In the genomic region with DNA sequence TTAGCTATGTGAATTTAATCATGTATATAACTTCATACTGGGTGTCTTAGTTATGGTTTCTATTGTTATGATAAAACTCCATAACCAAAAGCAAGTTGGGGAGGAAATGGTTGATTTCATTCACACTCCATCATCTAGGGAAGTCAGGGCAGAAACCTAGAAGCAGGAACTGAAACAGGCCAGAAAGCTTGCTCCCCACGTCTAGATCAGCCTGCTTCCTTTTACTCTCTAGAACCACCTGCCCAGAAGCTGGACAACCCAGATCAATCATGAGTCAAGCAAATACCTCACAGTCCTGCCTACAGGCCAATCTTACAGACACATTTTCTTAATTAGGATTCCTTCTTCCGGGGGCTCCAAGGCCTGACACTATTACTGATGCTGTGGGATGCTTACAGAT, we compare ENCODE assay signal across 19 mouse cellular contexts. TPM values are rescaled to one million over a fixed set of nuclear protein-coding genes. Genes with fewer than 3 reads are reported as not detected.
"Had no signal": no experiment of that assay in that cellular context is flagged by ENCODE, and none has a peak within 500 bp of the region (broad histone marks: within the 10 kb centered on the region; RNA-seq: fewer than 3 reads in every experiment).

No protein-coding gene starts in this region.

- DNase-seq: kidney, adult 18-20 months; kidney, postnatal 14 days; left cerebral cortex, postnatal 4 days; liver, embryonic 13.5 days; lung, adult 18-20 months; right cerebral cortex, adult 18-20 months; right cerebral cortex, postnatal 25 days; thymus, adult 2 months; thymus, postnatal 36 days had no signal

- H3K27me3 ChIP-seq: intestine, embryonic 15.5 days; stomach, embryonic 15.5 days had no signal

- H3K36me3 ChIP-seq: intestine, embryonic 15.5 days; kidney, embryonic 15.5 days; limb, embryonic 13.5 days; liver, embryonic 13.5 days; midbrain, embryonic 12.5 days; neural tube, embryonic 15.5 days; stomach, embryonic 15.5 days had no signal

- H3K27ac ChIP-seq: intestine, embryonic 15.5 days; kidney, embryonic 15.5 days; limb, embryonic 13.5 days; liver, embryonic 13.5 days; midbrain, embryonic 12.5 days; neural tube, embryonic 15.5 days; stomach, embryonic 15.5 days had no signal

- H3K9me3 ChIP-seq: intestine, embryonic 15.5 days; kidney, embryonic 15.5 days; limb, embryonic 13.5 days; liver, embryonic 13.5 days; midbrain, embryonic 12.5 days; neural tube, embryonic 15.5 days; stomach, embryonic 15.5 days had no signal

- H3K4me3 ChIP-seq: intestine, embryonic 15.5 days; kidney, embryonic 15.5 days; limb, embryonic 13.5 days; liver, embryonic 13.5 days; midbrain, embryonic 12.5 days; myocyte; neural tube, embryonic 15.5 days; stomach, embryonic 15.5 days had no signal

- H3K4me2 ChIP-seq: intestine, embryonic 15.5 days; kidney, embryonic 15.5 days; limb, embryonic 13.5 days; liver, embryonic 13.5 days; midbrain, embryonic 12.5 days; neural tube, embryonic 15.5 days; stomach, embryonic 15.5 days had no signal

- H3K9ac ChIP-seq: intestine, embryonic 15.5 days; kidney, embryonic 15.5 days; limb, embryonic 13.5 days; liver, embryonic 13.5 days; midbrain, embryonic 12.5 days; neural tube, embryonic 15.5 days; stomach, embryonic 15.5 days had no signal

- ATAC-seq: intestine, embryonic 15.5 days; midbrain, embryonic 16.5 days had no signal

RNA-seq across cellular contexts. Expression of a gene that starts 7.2 kb away (rescaled TPM):
- polyA plus RNA-seq: midbrain, embryonic 12.5 days; neural tube, embryonic 11.5 days; testis, adult 2 months had no signal
